Mouse (Mus musculus): ENCODE measurements around the gene Hcn2. TPM values are rescaled to one million over a fixed set of nuclear protein-coding genes. Genes with fewer than 3 reads are reported as not detected.

Hcn2 gene
- polyA plus RNA-seq, 1 experiment, result 19.2 TPM

- WGBS, result 59% methylated on average over 13 of the region's 13 CpGs
- no peaks in the 10 kb centered on the region for H3K27me3 ChIP-seq (ENCODE audit: control insufficient read depth, insufficient read depth, low read length)
- no peaks in the 10 kb centered on the region for H3K4me1 ChIP-seq (ENCODE audit: control insufficient read depth, insufficient read depth, insufficient read length, low read length)
- TF ChIP-seq CTCF (IDR thresholded peaks at IDR 0.05; ENCODE audit: extremely low read depth, insufficient read length, insufficient replicate concordance, low read depth, low read length), result no peak
- TF ChIP-seq POLR2A (IDR thresholded peaks at IDR 0.05; ENCODE audit: low read depth, low read length), result no peak
- H3K27ac ChIP-seq (ENCODE audit: insufficient read depth, low read depth, low read length), result no peak overlapping the region
- no peak overlapping the region for H3K4me3 ChIP-seq (ENCODE audit: low read depth, low read length)
- peaks cover 3% of the 10 kb centered on the region; the same call in 1 of the 2 replicates for H3K36me3 ChIP-seq (ENCODE audit: control insufficient read depth, insufficient read depth, low read length)
Observed at GRCm38 (mm10) chr10:79729357-79729965, 13.0 kb downstream of the Hcn2 start.

- 93% methylated on average over 1 of the region's 1 CpGs for WGBS
- Histone ChIP-seq H3K4me1 (ENCODE audit: control insufficient read depth, insufficient read depth, insufficient read length, low read length) (peaks cover 6% of the 10 kb centered on the region), H3K4me3 (ENCODE audit: low read depth, low read length) (no peak overlapping the region), H3K27me3 (ENCODE audit: control insufficient read depth, insufficient read depth, low read length) (no peaks in the 10 kb centered on the region), H3K27ac (ENCODE audit: insufficient read depth, low read depth, low read length) (no peak overlapping the region), H3K36me3 (ENCODE audit: control insufficient read depth, insufficient read depth, low read length) (peaks cover 25% of the 10 kb centered on the region)
- TF ChIP-seq POLR2A (IDR thresholded peaks at IDR 0.05; ENCODE audit: low read depth, low read length) (no peak), CTCF (IDR thresholded peaks at IDR 0.05; ENCODE audit: extremely low read depth, insufficient read length, insufficient replicate concordance, low read depth, low read length) (peak; percentile 64; the same call in 1 of the 2 replicates)
Observed at GRCm38 (mm10) chr10:79732500-79732899, 16.1 kb downstream of the Hcn2 start.

GRCm38 (mm10) chr10:79733847-79734246 lies 17.4 kb downstream of the Hcn2 start:
- Histone ChIP-seq H3K27ac (ENCODE audit: insufficient read depth, low read depth, low read length) (no peak overlapping the region), H3K4me1 (ENCODE audit: control insufficient read depth, insufficient read depth, insufficient read length, low read length) (peaks cover 13% of the 10 kb centered on the region), H3K4me3 (ENCODE audit: low read depth, low read length) (no peak overlapping the region), H3K27me3 (ENCODE audit: control insufficient read depth, insufficient read depth, low read length) (no peaks in the 10 kb centered on the region), H3K36me3 (ENCODE audit: control insufficient read depth, insufficient read depth, low read length) (peaks cover 37% of the 10 kb centered on the region)
- 94% methylated on average over 15 of the region's 15 CpGs for WGBS
- TF ChIP-seq CTCF (IDR thresholded peaks at IDR 0.05; ENCODE audit: extremely low read depth, insufficient read length, insufficient replicate concordance, low read depth, low read length), result no peak
- TF ChIP-seq POLR2A (IDR thresholded peaks at IDR 0.05; ENCODE audit: low read depth, low read length), result no peak

- peaks cover 52% of the 10 kb centered on the region for H3K36me3 ChIP-seq (ENCODE audit: control insufficient read depth, insufficient read depth, low read length)
- H3K27ac ChIP-seq (ENCODE audit: insufficient read depth, low read depth, low read length), result no peak overlapping the region
- TF ChIP-seq CTCF (IDR thresholded peaks at IDR 0.05; ENCODE audit: extremely low read depth, insufficient read length, insufficient replicate concordance, low read depth, low read length) (no peak), POLR2A (IDR thresholded peaks at IDR 0.05; ENCODE audit: low read depth, low read length) (no peak)
- peaks cover 13% of the 10 kb centered on the region for H3K4me1 ChIP-seq (ENCODE audit: control insufficient read depth, insufficient read depth, insufficient read length, low read length)
- no peaks in the 10 kb centered on the region for H3K27me3 ChIP-seq (ENCODE audit: control insufficient read depth, insufficient read depth, low read length)
- WGBS, result 81% methylated on average over 51 of the region's 52 CpGs
- no peak overlapping the region for H3K4me3 ChIP-seq (ENCODE audit: low read depth, low read length)
Observed at GRCm38 (mm10) chr10:79735361-79735760, 18.9 kb downstream of the Hcn2 start.

GRCm38 (mm10) chr10:79736706-79737105 lies 20.3 kb downstream of the Hcn2 start:
- Histone ChIP-seq H3K27ac (ENCODE audit: insufficient read depth, low read depth, low read length) (no peak overlapping the region), H3K27me3 (ENCODE audit: control insufficient read depth, insufficient read depth, low read length) (no peaks in the 10 kb centered on the region), H3K4me3 (ENCODE audit: low read depth, low read length) (no peak overlapping the region), H3K36me3 (ENCODE audit: control insufficient read depth, insufficient read depth, low read length) (peaks cover 63% of the 10 kb centered on the region), H3K4me1 (ENCODE audit: control insufficient read depth, insufficient read depth, insufficient read length, low read length) (peaks cover 13% of the 10 kb centered on the region)
- WGBS, result 92% methylated on average over 14 of the region's 14 CpGs
- TF ChIP-seq POLR2A (IDR thresholded peaks at IDR 0.05; ENCODE audit: low read depth, low read length), result no peak
- TF ChIP-seq CTCF (IDR thresholded peaks at IDR 0.05; ENCODE audit: extremely low read depth, insufficient read length, insufficient replicate concordance, low read depth, low read length), result no peak

- Histone ChIP-seq H3K27ac (ENCODE audit: insufficient read depth, low read depth, low read length) (no peak overlapping the region), H3K4me1 (ENCODE audit: control insufficient read depth, insufficient read depth, insufficient read length, low read length) (peaks cover 13% of the 10 kb centered on the region), H3K4me3 (ENCODE audit: low read depth, low read length) (no peak overlapping the region), H3K27me3 (ENCODE audit: control insufficient read depth, insufficient read depth, low read length) (no peaks in the 10 kb centered on the region), H3K36me3 (ENCODE audit: control insufficient read depth, insufficient read depth, low read length) (peaks cover 74% of the 10 kb centered on the region)
- 93% methylated on average over 10 of the region's 10 CpGs for WGBS
- no peak for TF ChIP-seq POLR2A (IDR thresholded peaks at IDR 0.05; ENCODE audit: low read depth, low read length)
- peak; percentile 40; the same call in 1 of the 2 replicates for TF ChIP-seq CTCF (IDR thresholded peaks at IDR 0.05; ENCODE audit: extremely low read depth, insufficient read length, insufficient replicate concordance, low read depth, low read length)
Observed at GRCm38 (mm10) chr10:79738259-79738658, 21.8 kb downstream of the Hcn2 start.

- 95% methylated on average over 28 of the region's 28 CpGs for WGBS
- peaks cover 72% of the 10 kb centered on the region for H3K36me3 ChIP-seq (ENCODE audit: control insufficient read depth, insufficient read depth, low read length)
Observed at GRCm38 (mm10) chr10:79739234-79739633, 22.8 kb downstream of the Hcn2 start.

More at GRCm38 (mm10) chr10:79739234-79739633, 22.8 kb downstream of the Hcn2 start:
- Histone ChIP-seq H3K27ac (ENCODE audit: insufficient read depth, low read depth, low read length) (no peak overlapping the region), H3K4me3 (ENCODE audit: low read depth, low read length) (no peak overlapping the region), H3K4me1 (ENCODE audit: control insufficient read depth, insufficient read depth, insufficient read length, low read length) (peaks cover 13% of the 10 kb centered on the region), H3K27me3 (ENCODE audit: control insufficient read depth, insufficient read depth, low read length) (no peaks in the 10 kb centered on the region)
- TF ChIP-seq POLR2A (IDR thresholded peaks at IDR 0.05; ENCODE audit: low read depth, low read length) (no peak), CTCF (IDR thresholded peaks at IDR 0.05; ENCODE audit: extremely low read depth, insufficient read length, insufficient replicate concordance, low read depth, low read length) (no peak)
